Mouse (Mus musculus) megakaryocyte, adult 5-6 weeks (primary cell): ENCODE data around the gene Ankar. TPM values are rescaled to one million over a fixed set of nuclear protein-coding genes. Genes with fewer than 3 reads are reported as not detected.

Source experiments
- ATAC-seq: 2 replicates; pipeline ENCODE4 v1.8.0; 2016; ENCODE audit warnings: mild to moderate bottlenecking, inconsistent platforms; ENCODE audit not compliant: poor library complexity, severe bottlenecking
- total RNA-seq, 2 experiments: library from RNA; stranded (forward) in 1 of 2; stranded (reverse) in 1 of 2; fragments of 153-499, 151-499 nt in 1 of 2; fragments of 221-1000, 200-1000 nt in 1 of 2; gene quantifications; 2 replicates each; pipeline versions ENCODE4 v1.2.3 to v1.2.4; 2015 to 2017

The Ankar gene
- total RNA-seq (2015) (not detected in 2 replicates), total RNA-seq (2017) (not detected in 2 replicates)

DNA sequence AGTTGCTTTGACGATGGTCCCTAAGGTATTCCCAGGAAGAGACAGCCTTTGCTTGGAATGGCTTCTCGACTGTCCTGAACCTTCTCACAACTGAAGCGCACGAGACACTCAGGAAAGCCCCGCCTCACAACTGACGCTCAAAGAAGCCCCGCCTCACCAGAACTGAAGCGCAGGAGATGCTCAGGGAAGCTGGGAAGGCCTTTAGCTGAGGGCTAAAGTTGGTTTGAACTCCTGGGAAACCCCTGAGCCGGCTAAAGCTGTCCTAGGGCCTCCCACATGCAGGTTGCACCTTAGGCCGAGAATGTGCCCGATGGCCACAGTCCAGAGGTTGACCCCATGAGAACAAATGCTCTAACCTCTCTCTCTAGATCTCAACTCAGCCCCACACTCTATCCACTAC is at the start of gene Ankar:
Ankar (minus strand) TSS at position 101 of the 400 bp plus-strand sequence.
- ATAC-seq = no peak

DNA sequence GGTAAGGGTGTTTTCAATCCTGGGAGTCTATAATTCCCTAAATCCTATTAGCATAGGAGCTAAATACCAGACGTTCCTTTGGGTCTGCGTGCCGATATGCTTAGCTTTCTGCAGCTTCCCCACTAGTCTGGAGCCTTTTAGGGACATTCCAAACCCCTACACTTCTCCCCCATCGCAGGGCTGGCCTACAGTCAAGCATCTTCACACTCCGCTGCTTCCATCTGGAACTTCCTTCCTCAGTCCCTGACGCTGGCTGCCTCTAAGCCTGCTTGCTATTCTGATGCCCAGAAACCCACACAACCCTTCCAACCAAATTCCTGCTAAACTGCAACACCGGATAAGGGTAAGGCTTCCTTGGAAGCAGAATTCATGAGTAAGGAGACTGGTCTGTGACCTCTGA is 46.0 kb upstream of the Ankar start:
- no peak for ATAC-seq

GRCm38 (mm10) chr1:72744816-72745506 is 44.6 kb upstream of the Ankar start:
- ATAC-seq = no peak

DNA sequence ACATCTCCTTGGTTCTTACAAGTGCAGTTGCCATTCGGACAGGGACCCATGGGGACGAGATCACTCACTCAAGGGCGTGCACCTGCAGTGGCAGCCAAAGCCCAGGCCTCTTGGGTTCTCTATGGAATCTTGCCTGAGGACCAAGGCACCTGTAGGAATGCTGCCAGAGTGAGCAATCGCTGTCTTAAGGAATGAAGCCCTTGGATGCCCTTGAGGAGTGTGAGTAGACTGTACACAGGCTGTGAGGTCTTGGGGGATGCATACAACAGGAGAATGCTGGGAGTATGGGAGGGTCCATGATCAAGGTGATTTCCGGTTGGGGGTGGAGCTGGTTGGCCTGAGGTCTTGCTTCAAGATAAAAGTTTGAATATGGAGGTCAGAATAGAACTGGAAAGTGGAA is 41.0 kb upstream of the Ankar start:
- no peak for ATAC-seq

- no peak for ATAC-seq
Measured at GRCm38 (mm10) chr1:72739681-72740063, 39.3 kb upstream of the Ankar start.

- no peak for ATAC-seq
Measured at GRCm38 (mm10) chr1:72738946-72739680, 38.7 kb upstream of the Ankar start.

- ATAC-seq = no peak
Measured at GRCm38 (mm10) chr1:72736397-72737125, 36.2 kb upstream of the Ankar start.

DNA sequence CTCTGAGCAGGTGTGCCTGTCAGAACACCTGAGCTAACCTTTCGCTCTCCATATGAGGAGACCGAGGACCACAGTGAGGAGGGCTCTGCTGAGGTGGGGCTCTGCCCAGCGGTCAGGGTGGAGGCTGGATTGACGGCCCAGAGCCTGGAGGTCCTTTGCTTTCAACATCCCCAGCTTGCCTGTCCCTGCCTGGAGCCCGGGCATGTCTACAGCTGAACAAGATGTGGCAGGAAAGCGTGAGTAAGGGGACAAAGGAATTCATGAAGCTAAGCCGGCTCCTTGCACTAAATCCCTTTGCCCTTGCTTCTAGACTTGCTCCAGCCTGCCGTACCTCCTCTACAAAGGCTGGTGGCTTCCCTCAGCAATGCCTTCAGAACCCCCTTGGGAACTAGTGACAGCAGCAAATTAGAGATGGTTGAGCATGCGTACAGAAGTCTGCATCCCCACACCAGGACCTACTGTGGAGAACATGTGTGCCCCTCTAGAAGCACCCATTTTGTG is 32.9 kb upstream of the Ankar start:
- no peak for ATAC-seq

- ATAC-seq = no peak
Measured at GRCm38 (mm10) chr1:72730126-72730525, 29.7 kb upstream of the Ankar start.

GRCm38 (mm10) chr1:72728781-72729180 is 28.4 kb upstream of the Ankar start:
- ATAC-seq = no peak

DNA sequence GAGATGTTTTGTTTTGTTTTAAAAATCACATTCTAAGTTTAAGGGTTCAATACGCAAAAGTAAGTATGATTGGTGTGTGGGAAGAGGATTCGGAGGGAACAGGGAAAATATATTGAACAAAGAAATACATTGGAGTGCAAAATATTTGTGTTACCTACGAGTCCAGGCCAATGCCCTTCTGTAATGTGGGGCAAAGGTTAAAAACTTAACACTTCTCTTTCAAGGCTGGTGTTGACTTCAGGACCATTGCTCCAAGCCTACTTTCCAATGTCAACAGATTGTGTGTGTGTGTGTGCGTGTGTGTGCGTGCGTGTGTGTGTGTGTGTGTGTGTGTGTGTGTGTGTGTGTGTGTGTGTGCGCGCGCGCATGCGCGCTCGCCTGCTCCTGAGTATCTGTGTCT is 25.6 kb upstream of the Ankar start:
- no peak for ATAC-seq

DNA sequence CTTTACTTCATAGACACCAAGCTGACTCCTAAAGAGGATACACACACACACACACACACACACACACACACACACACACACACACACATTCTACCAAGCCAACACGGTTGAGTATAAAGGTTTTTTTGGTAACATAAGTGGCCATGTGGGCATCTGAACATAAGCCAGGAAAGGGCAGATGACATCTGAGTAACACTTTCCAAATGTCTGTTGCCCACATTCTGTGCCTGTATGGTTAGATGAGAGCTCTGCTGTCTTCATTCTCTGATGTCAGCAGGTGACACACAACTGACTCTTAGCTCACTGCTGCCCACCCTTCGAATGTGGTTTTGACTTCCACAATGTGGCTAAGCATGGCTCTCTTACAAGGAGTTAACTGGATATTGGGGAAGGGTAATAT is 24.0 kb upstream of the Ankar start:
- ATAC-seq = no peak

- ATAC-seq = no peak
Measured at GRCm38 (mm10) chr1:72722646-72723045, 22.3 kb upstream of the Ankar start.

DNA sequence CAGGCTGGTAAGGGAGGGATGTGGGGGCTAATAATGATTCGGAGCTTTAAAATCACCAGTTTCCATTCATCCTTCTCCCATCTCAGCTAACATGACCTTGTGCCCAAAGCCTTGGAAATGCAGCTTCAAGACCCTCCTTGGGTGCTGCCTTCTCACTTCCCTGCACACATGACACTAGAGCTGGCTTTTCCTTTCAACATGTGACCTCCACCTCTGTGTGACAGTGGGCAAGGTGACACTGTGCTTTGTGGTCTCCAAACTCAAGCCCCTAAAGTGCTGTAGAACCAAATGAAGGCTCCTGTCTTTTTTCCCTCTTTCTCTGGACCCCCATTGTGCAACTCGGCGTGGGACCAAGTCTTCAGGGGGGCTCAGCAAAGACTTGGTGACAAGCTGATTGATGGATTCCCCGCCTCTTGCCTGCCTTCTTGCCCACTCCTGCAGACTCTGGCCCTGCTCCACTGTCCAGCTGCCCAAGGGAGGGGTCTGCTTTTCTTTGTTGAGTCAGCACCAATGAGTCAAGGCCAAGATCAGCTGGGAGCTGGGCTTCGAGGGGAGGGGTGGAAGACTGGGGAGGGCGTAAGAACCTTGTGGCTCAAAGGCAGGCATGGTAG is 19.8 kb upstream of the Ankar start:
- ATAC-seq = no peak

DNA sequence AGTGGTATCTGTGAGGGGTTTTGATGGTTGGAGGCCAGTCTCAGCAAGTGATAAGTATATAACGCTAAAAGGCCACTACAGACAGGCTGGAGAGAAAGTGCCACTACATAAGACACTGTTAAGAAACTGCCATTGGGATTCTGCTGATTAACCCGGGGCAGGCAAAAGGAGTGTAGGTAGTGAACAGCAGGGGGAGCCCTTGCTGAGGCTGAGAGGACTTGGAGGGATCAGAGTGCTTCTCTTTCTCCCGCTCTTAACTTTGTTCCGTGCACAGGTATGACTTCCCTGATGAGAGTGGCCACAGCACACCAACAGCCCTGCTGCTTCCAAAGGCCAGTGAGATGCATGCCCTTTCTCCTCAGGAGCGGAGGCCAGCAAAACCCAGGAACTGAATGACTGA is 18.5 kb upstream of the Ankar start:
- ATAC-seq = peak; percentile 84

GRCm38 (mm10) chr1:72717540-72717939 is 17.2 kb upstream of the Ankar start:
- ATAC-seq = no peak

GRCm38 (mm10) chr1:72716926-72717325 is 16.5 kb upstream of the Ankar start:
- peak; percentile 70 for ATAC-seq

GRCm38 (mm10) chr1:72716421-72716820 is 16.0 kb upstream of the Ankar start:
- ATAC-seq = no peak

GRCm38 (mm10) chr1:72715593-72716361 is 15.4 kb upstream of the Ankar start:
- no peak for ATAC-seq

GRCm38 (mm10) chr1:72715065-72715464 is 14.7 kb upstream of the Ankar start:
- no peak for ATAC-seq
